Mouse (Mus musculus): ENCODE measurements around the gene Ypel4. TPM values are rescaled to one million over a fixed set of nuclear protein-coding genes. Genes with fewer than 3 reads are reported as not detected.
A peak's percentile ranks its signal among the peaks of the same experiment; 100 is the strongest.

Ypel4 gene
- total RNA-seq (2012; rRNA removed) = 0.89 and 1.8 TPM in 2 replicates

- H3K9me3 ChIP-seq (ENCODE audit: control insufficient read depth, insufficient read depth, low read depth, low read length) = no peaks in the 10 kb centered on the region
- H3K9ac ChIP-seq (ENCODE audit: insufficient read depth, low read depth, low read length, poor library complexity, severe bottlenecking) = peak within 1 kb of the TSS; percentile 47; the same call in 1 of the 2 replicates
- no peak for DNase-seq (ENCODE audit: low read depth, low spot score)
- H3K4me1 ChIP-seq (ENCODE audit: control insufficient read depth in 2 of 2, insufficient read depth in 2 of 2, low read length in 2 of 2, poor library complexity in 1 of 2) = peaks cover 1 to 29% of the 10 kb centered on the region in 2 experiments; a peak in 3 of 4 replicates
- TF ChIP-seq CHD2 (IDR thresholded peaks at IDR 0.05; ENCODE audit: low read depth, low read length) = no peak
- TF ChIP-seq MAFK (IDR thresholded peaks at IDR 0.05; ENCODE audit: insufficient read depth, low read depth, low read length) = no peak
- no peak for TF ChIP-seq ZC3H11A (IDR thresholded peaks at IDR 0.05; ENCODE audit: borderline replicate concordance, low read depth, low read length)
- no peak for TF ChIP-seq HCFC1 (IDR thresholded peaks at IDR 0.05; ENCODE audit: borderline replicate concordance, insufficient read depth, low read length)
- TF ChIP-seq ZNF384 (IDR thresholded peaks at IDR 0.05; ENCODE audit: low read depth, low read length) = no peak
- no peak within 1 kb of the TSS; the same call in 1 of the 2 replicates for H3K27ac ChIP-seq (ENCODE audit: insufficient read depth, low read depth, low read length, poor library complexity, severe bottlenecking)
- in situ Hi-C loops (cut with MboI; ENCODE audit: low sequenced_read_pairs in 2 of 2, unreplicated experiment in 2 of 2) = no loop called here
- no peaks in the 10 kb centered on the region for H3K36me3 ChIP-seq (ENCODE audit: control insufficient read depth, insufficient read depth, low read length, poor library complexity, severe bottlenecking)
- H3K4me3 ChIP-seq (ENCODE audit: insufficient read depth in 1 of 2, low read depth in 1 of 2, low read length in 2 of 2, poor library complexity in 1 of 2, severe bottlenecking in 1 of 2) = peak within 1 kb of the TSS; percentile 47 to 61
Observed at GRCm38 (mm10) chr2:84733579-84734300, at the start of gene Ypel4. Ypel4 (plus strand) TSS chr2:84734058.

GRCm38 (mm10) chr2:84688080-84688844, 45.6 kb upstream of the Ypel4 start:
- in situ Hi-C loops (cut with MboI; ENCODE audit: low sequenced_read_pairs in 2 of 2, unreplicated experiment in 2 of 2) = no loop called here
- H3K9me3 ChIP-seq (ENCODE audit: control insufficient read depth, insufficient read depth, low read depth, low read length) = no peaks in the 10 kb centered on the region

DNA sequence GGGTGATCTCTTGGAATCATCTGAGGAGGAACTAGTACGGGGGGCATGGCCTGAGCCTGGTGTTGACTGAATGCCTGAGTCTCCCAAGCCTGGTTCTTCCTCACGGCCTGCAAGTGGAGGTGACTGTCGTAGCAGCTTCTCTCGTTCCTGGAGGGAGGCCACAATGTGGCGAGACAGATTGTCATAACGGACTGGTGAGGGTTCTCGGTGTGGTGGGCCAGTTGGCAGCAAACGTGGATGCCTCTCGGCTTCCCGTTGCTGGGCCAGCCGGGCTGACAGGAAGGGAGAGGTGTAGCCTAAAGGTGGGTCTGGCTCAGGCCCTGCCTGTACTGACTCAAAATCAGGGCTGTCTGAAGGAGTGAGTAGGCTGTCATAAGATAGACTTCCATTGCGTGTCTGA, 43.8 kb upstream of the Ypel4 start:
- TF ChIP-seq ZNF384 (IDR thresholded peaks at IDR 0.05; ENCODE audit: low read depth, low read length) = no peak
- TF ChIP-seq MAFK (IDR thresholded peaks at IDR 0.05; ENCODE audit: insufficient read depth, low read depth, low read length) = no peak
- TF ChIP-seq CHD2 (IDR thresholded peaks at IDR 0.05; ENCODE audit: low read depth, low read length) = no peak
- TF ChIP-seq ZC3H11A (IDR thresholded peaks at IDR 0.05; ENCODE audit: borderline replicate concordance, low read depth, low read length) = no peak
- no peak for TF ChIP-seq HCFC1 (IDR thresholded peaks at IDR 0.05; ENCODE audit: borderline replicate concordance, insufficient read depth, low read length)
- H3K9ac ChIP-seq (ENCODE audit: insufficient read depth, low read depth, low read length, poor library complexity, severe bottlenecking) = no peak overlapping the region
- DNase-seq (ENCODE audit: low read depth, low spot score) = no peak
- no peak overlapping the region for H3K27ac ChIP-seq (ENCODE audit: insufficient read depth, low read depth, low read length, poor library complexity, severe bottlenecking)
- peaks cover 0 to 2% of the 10 kb centered on the region in 2 experiments; a peak in 2 of 4 replicates for H3K4me1 ChIP-seq (ENCODE audit: control insufficient read depth in 2 of 2, insufficient read depth in 2 of 2, low read length in 2 of 2, poor library complexity in 1 of 2)
- no peak overlapping the region for H3K4me3 ChIP-seq (ENCODE audit: insufficient read depth in 1 of 2, low read depth in 1 of 2, low read length in 2 of 2, poor library complexity in 1 of 2, severe bottlenecking in 1 of 2)
- peaks cover 29% of the 10 kb centered on the region for H3K36me3 ChIP-seq (ENCODE audit: control insufficient read depth, insufficient read depth, low read length, poor library complexity, severe bottlenecking)
- H3K9me3 ChIP-seq (ENCODE audit: control insufficient read depth, insufficient read depth, low read depth, low read length) = no peaks in the 10 kb centered on the region
- in situ Hi-C loops (cut with MboI; ENCODE audit: low sequenced_read_pairs in 2 of 2, unreplicated experiment in 2 of 2) = no loop called here

More at GRCm38 (mm10) chr2:84688080-84688844, 45.6 kb upstream of the Ypel4 start:
- no peak for DNase-seq (ENCODE audit: low read depth, low spot score)
- H3K4me1 ChIP-seq (ENCODE audit: control insufficient read depth in 2 of 2, insufficient read depth in 2 of 2, low read length in 2 of 2, poor library complexity in 1 of 2) = peaks cover 0 to 2% of the 10 kb centered on the region in 2 experiments; a peak in 2 of 4 replicates
- H3K9ac ChIP-seq (ENCODE audit: insufficient read depth, low read depth, low read length, poor library complexity, severe bottlenecking) = no peak overlapping the region
- H3K36me3 ChIP-seq (ENCODE audit: control insufficient read depth, insufficient read depth, low read length, poor library complexity, severe bottlenecking) = peaks cover 25% of the 10 kb centered on the region
- no peak overlapping the region for H3K27ac ChIP-seq (ENCODE audit: insufficient read depth, low read depth, low read length, poor library complexity, severe bottlenecking)
- H3K4me3 ChIP-seq (ENCODE audit: insufficient read depth in 1 of 2, low read depth in 1 of 2, low read length in 2 of 2, poor library complexity in 1 of 2, severe bottlenecking in 1 of 2) = no peak overlapping the region
- TF ChIP-seq MAFK (IDR thresholded peaks at IDR 0.05; ENCODE audit: insufficient read depth, low read depth, low read length) (no peak), HCFC1 (IDR thresholded peaks at IDR 0.05; ENCODE audit: borderline replicate concordance, insufficient read depth, low read length) (no peak), CHD2 (IDR thresholded peaks at IDR 0.05; ENCODE audit: low read depth, low read length) (no peak), ZC3H11A (IDR thresholded peaks at IDR 0.05; ENCODE audit: borderline replicate concordance, low read depth, low read length) (no peak), ZNF384 (IDR thresholded peaks at IDR 0.05; ENCODE audit: low read depth, low read length) (no peak)

GRCm38 (mm10) chr2:84695007-84695695, 38.7 kb upstream of the Ypel4 start:
- in situ Hi-C loops (cut with MboI; ENCODE audit: low sequenced_read_pairs in 2 of 2, unreplicated experiment in 2 of 2) = no loop called here
- Histone ChIP-seq H3K27ac (ENCODE audit: insufficient read depth, low read depth, low read length, poor library complexity, severe bottlenecking) (no peak overlapping the region), H3K36me3 (ENCODE audit: control insufficient read depth, insufficient read depth, low read length, poor library complexity, severe bottlenecking) (peaks cover 10% of the 10 kb centered on the region), H3K9ac (ENCODE audit: insufficient read depth, low read depth, low read length, poor library complexity, severe bottlenecking) (no peak overlapping the region), H3K4me3 (ENCODE audit: insufficient read depth in 1 of 2, low read depth in 1 of 2, low read length in 2 of 2, poor library complexity in 1 of 2, severe bottlenecking in 1 of 2) (no peak overlapping the region), H3K4me1 (ENCODE audit: control insufficient read depth in 2 of 2, insufficient read depth in 2 of 2, low read length in 2 of 2, poor library complexity in 1 of 2) (no peaks in the 10 kb centered on the region), H3K9me3 (ENCODE audit: control insufficient read depth, insufficient read depth, low read depth, low read length) (no peaks in the 10 kb centered on the region)
- TF ChIP-seq ZNF384 (IDR thresholded peaks at IDR 0.05; ENCODE audit: low read depth, low read length) (no peak), CHD2 (IDR thresholded peaks at IDR 0.05; ENCODE audit: low read depth, low read length) (no peak), ZC3H11A (IDR thresholded peaks at IDR 0.05; ENCODE audit: borderline replicate concordance, low read depth, low read length) (no peak), MAFK (IDR thresholded peaks at IDR 0.05; ENCODE audit: insufficient read depth, low read depth, low read length) (no peak)
- no peak for DNase-seq (ENCODE audit: low read depth, low spot score)

All from ES-E14 (cell line).